Mouse (Mus musculus) intestine, postnatal 0 days (tissue): ENCODE data around the gene Tspoap1. TPM values are rescaled to one million over a fixed set of nuclear protein-coding genes. Genes with fewer than 3 reads are reported as not detected.

Experiments used
- ATAC-seq: fragments of 200-750 bp; cut with Nextera tagmentation; 2 replicates; pipeline ENCODE4 v1.8.0; 2017; ENCODE audit warnings: mild to moderate bottlenecking, moderate TSS enrichment, moderate library complexity
- H3K27ac ChIP-seq: fragments of 300-500 bp; sonication (generic); 2 replicates; pipeline ENCODE4 v1.5.1; 2014; ENCODE audit warnings: mild to moderate bottlenecking, low read depth, low read length, moderate library complexity
- H3K27me3 ChIP-seq: fragments of 300-500 bp; sonication (generic); replicated peaks from 2 replicates; pipeline ENCODE4 v1.6.1; 2014; ENCODE audit warnings: low read length, mixed read lengths; ENCODE audit not compliant: control insufficient read depth, insufficient read depth
- H3K36me3 ChIP-seq: fragments of 300-500 bp; sonication (generic); 2 replicates; pipeline ENCODE4 v1.6.1; 2014; ENCODE audit warnings: mild to moderate bottlenecking, moderate library complexity; ENCODE audit not compliant: control insufficient read depth, insufficient read depth
- H3K4me1 ChIP-seq: fragments of 300-500 bp; sonication (generic); replicated peaks from 2 replicates; pipeline ENCODE4 v1.6.1; 2014; ENCODE audit warnings: antibody characterized with exemption, low read length, mixed read lengths; ENCODE audit not compliant: control insufficient read depth, insufficient read depth
- H3K4me2 ChIP-seq: fragments of 300-500 bp; sonication (generic); replicated peaks from 2 replicates; pipeline ENCODE4 v1.6.1; 2014; ENCODE audit warnings: low read depth, mild to moderate bottlenecking, moderate library complexity
- H3K4me3 ChIP-seq: fragments of 300-500 bp; sonication (generic); 2 replicates; pipeline ENCODE4 v1.5.1; 2014; ENCODE audit warnings: low read depth, low read length
- H3K9ac ChIP-seq: fragments of 300-500 bp; sonication (generic); 2 replicates; pipeline ENCODE4 v1.6.1; 2014; ENCODE audit warnings: mild to moderate bottlenecking, low read depth, low read length
- H3K9me3 ChIP-seq: fragments of 300-500 bp; sonication (generic); 2 replicates; pipeline ENCODE4 v1.6.1; 2016; ENCODE audit warnings: mixed run types; ENCODE audit not compliant: control insufficient read depth
- CTCF ChIP-seq: sonication (generic); IDR thresholded peaks from 2 replicates; pipeline ENCODE4 v1.5.1; 2016; ENCODE audit warnings: low read depth, mild to moderate bottlenecking, control low read depth, antibody characterized with exemption, moderate library complexity
- WGBS: fragments of 180-500 bp; shearing (Covaris S2); extraction: QIAGEN DNeasy Blood & Tissue Kit; methylation state at CpG from one replicate; pipeline ENCODE4 v1.1.7; 2014; 5-methylcytosine and 5-hydroxymethylcytosine counted together
- polyA plus RNA-seq: library from polyadenylated mRNA; unstranded; fragments of >200 nt; fragmentation: Nextera tagmentation; extraction: Ambion mirVana; gene quantifications from 2 replicates; pipeline ENCODE4 v1.2.1, GENCODE M21; 2015

Tspoap1 gene
- polyA plus RNA-seq, 1 experiment from 2014 or later: 0.61 TPM

DNA sequence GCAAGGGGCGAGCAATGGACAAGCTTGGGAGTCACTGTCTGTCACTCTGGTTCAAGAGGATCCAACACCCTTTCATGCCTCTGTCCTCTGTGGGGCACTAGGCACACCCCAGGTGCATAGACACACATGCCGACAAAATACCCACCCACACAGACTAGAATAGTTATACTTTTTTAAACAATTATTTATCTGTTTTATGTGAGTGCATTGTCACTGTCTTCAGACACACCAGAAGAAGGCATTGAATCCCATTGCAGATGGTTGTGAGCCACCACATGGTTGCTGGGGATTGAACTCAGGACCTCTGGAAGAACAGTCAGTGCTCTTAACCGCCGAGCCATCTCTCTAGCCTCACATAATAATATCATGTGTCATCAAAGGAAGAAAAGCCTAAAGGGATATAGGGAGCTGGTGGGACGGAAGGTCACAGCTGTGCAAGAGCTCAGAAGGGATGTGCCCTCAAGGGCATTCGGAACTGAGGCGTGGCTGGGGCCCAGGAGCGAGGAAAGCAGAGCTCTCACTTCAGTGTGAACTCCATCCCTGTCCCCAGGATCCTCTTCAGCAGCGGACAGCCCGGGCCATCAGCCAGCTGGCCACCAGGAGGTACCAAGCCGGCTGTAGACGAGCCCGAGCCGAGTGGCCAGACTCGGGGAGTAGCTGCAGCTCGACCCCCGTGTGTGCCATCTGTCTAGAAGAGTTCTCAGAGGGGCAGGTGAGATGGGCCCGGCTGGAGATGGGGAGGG is 31.3 kb upstream of the Tspoap1 start:
- 64% methylated on average over 18 of the region's 18 CpGs for WGBS
- Histone ChIP-seq H3K4me3 (no peak overlapping the region), H3K27ac (no peak overlapping the region), H3K9ac (no peak overlapping the region), H3K27me3 (no peaks in the 10 kb centered on the region), H3K4me1 (no peaks in the 10 kb centered on the region; the same call in 1 of the 2 replicates), H3K9me3 (no peaks in the 10 kb centered on the region), H3K36me3 (peaks cover 35% of the 10 kb centered on the region), H3K4me2 (no peak overlapping the region)
- TF ChIP-seq CTCF: no peak
- no peak for ATAC-seq

DNA sequence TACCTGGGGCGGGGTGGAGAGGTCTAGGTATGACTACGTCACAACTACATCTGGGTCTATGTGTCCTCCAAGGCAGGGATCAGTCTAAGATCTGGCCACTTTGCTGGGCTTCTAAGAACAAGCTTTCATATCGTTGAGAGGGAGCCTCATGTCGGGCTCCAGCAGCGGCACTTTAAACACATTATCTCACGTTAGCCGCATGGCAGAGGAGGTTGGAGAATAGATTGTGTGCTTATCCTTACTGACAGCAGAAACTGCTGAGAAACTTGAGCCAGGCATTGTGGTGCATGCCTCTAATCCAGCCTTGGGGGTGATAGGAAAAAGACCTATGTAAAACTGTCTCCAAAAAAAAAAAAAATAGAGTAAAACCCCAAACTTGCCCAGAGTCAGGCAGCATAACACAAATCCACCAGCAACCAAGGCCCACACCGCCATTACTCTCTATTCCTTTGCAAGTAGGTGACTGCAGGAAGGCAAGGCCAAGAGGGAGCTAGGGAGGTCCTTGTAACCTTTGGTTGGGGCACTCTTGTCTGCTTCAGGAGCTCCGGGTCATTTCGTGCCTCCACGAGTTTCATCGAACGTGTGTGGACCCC is 30.7 kb upstream of the Tspoap1 start:
- ATAC-seq: no peak
- peaks cover 39% of the 10 kb centered on the region for H3K36me3 ChIP-seq
- no peak for TF ChIP-seq CTCF
- 80% methylated on average over 13 of the region's 13 CpGs for WGBS
- H3K4me1 ChIP-seq: no peaks in the 10 kb centered on the region; the same call in 1 of the 2 replicates
- H3K27me3 ChIP-seq: no peaks in the 10 kb centered on the region
- no peak overlapping the region for H3K27ac ChIP-seq
- H3K9me3 ChIP-seq: no peaks in the 10 kb centered on the region
- H3K4me2 ChIP-seq: no peak overlapping the region
- no peak overlapping the region for H3K9ac ChIP-seq
- no peak overlapping the region for H3K4me3 ChIP-seq

GRCm38 (mm10) chr11:87730652-87731310 is 29.6 kb upstream of the Tspoap1 start:
- no peak for ATAC-seq
- 80% methylated on average over 10 of the region's 10 CpGs for WGBS
- H3K9ac ChIP-seq: no peak overlapping the region

GRCm38 (mm10) chr11:87734346-87734745 is 26.0 kb upstream of the Tspoap1 start:
- TF ChIP-seq CTCF: no peak
- Histone ChIP-seq H3K27me3 (no peaks in the 10 kb centered on the region), H3K27ac (no peak overlapping the region), H3K4me3 (no peak overlapping the region), H3K4me1 (no peaks in the 10 kb centered on the region), H3K36me3 (peaks cover 27% of the 10 kb centered on the region), H3K4me2 (0 out of 2 replicates have a peak overlapping the region, but pooled peaks have one; percentile 3), H3K9ac (no peak overlapping the region), H3K9me3 (no peaks in the 10 kb centered on the region)
- 74% methylated on average over 5 of the region's 5 CpGs for WGBS
- no peak for ATAC-seq

More at GRCm38 (mm10) chr11:87730652-87731310, 29.6 kb upstream of the Tspoap1 start:
- no peak overlapping the region for H3K27ac ChIP-seq
- H3K27me3 ChIP-seq: no peaks in the 10 kb centered on the region
- H3K4me1 ChIP-seq: no peaks in the 10 kb centered on the region
- H3K9me3 ChIP-seq: no peaks in the 10 kb centered on the region
- peaks cover 39% of the 10 kb centered on the region for H3K36me3 ChIP-seq
- no peak for TF ChIP-seq CTCF
- no peak overlapping the region for H3K4me3 ChIP-seq
- no peak overlapping the region for H3K4me2 ChIP-seq

- Histone ChIP-seq H3K4me1 (no peaks in the 10 kb centered on the region), H3K27ac (no peak overlapping the region), H3K27me3 (no peaks in the 10 kb centered on the region), H3K9ac (no peak overlapping the region), H3K36me3 (peaks cover 36% of the 10 kb centered on the region), H3K4me3 (no peak overlapping the region), H3K4me2 (no peak overlapping the region), H3K9me3 (no peaks in the 10 kb centered on the region)
- WGBS: 44% methylated on average over 6 of the region's 6 CpGs
- TF ChIP-seq CTCF: no peak
- ATAC-seq: no peak
Observed at GRCm38 (mm10) chr11:87735691-87736090, 24.6 kb upstream of the Tspoap1 start.

- WGBS: under 1% methylated on average over 31 of the region's 31 CpGs
- Histone ChIP-seq H3K27ac (peak overlapping the region; percentile 57; the same call in 1 of the 2 replicates), H3K4me3 (peak overlapping the region; percentile 73), H3K36me3 (peaks cover 29% of the 10 kb centered on the region), H3K9me3 (no peaks in the 10 kb centered on the region), H3K27me3 (no peaks in the 10 kb centered on the region), H3K4me1 (no peaks in the 10 kb centered on the region), H3K4me2 (peak overlapping the region; percentile 82), H3K9ac (peak overlapping the region; percentile 81)
- ATAC-seq: peak; percentile 46
- TF ChIP-seq CTCF: no peak
Observed at GRCm38 (mm10) chr11:87736647-87737134, 23.6 kb upstream of the Tspoap1 start.
